Mouse (Mus musculus) left cerebral cortex, postnatal 25 days (tissue): ENCODE measurements around the gene Rangrf. TPM values are rescaled to one million over a fixed set of nuclear protein-coding genes. Genes with fewer than 3 reads are reported as not detected.

Source experiments
- microRNA-seq, 2 experiments: library from miRNA; unstranded; fragments of <30 nt; microRNA quantifications; one replicate each; pipeline ENCODE4 v1.2.0; 2022
- total RNA-seq, 2 experiments: library from RNA; stranded (reverse); gene quantifications; 2 replicates each; pipeline ENCODE4 v1.2.3; 2021

The Rangrf gene
- total RNA-seq, 2 experiments from 2014 or later = 14.1 to 16.7 TPM

Small RNA genes within 50 kb of the gene (microRNA-seq; reads per million reads assigned to microRNA genes)
- 0.34 to 0.74 reads per million in 2 experiments for gene Mir3062

Other genes with a start within 250 kb of the Rangrf start
- gene Ndel1, start 103.3 kb downstream of the Rangrf start, total RNA-seq = 100 to 1,000 TPM; 102 to 121 TPM
- not detected for gene Rnf222, start 86.6 kb downstream of the Rangrf start, total RNA-seq
- 100 to 1,000 TPM; 679 to 691 TPM for gene Rpl26, start 73.6 kb downstream of the Rangrf start, total RNA-seq
- 1 to 10 TPM in 1 of 2 experiments, not detected in 1; 1.7 TPM for gene Odf4, start 48.1 kb downstream of the Rangrf start, total RNA-seq
- 10 to 100 TPM; 20.7 to 20.9 TPM for gene Arhgef15, start 17.7 kb downstream of the Rangrf start, total RNA-seq
- gene Slc25a35, start 7.1 kb downstream of the Rangrf start, total RNA-seq = 1 to 10 TPM; 5.4 to 5.9 TPM
- gene Pfas, start 33.3 kb upstream of the Rangrf start, total RNA-seq = 10 to 100 TPM; 17.3 to 18.9 TPM
- 10 to 100 TPM; 35.1 to 35.8 TPM for gene Ctc1, start 40.7 kb upstream of the Rangrf start, total RNA-seq
- under 1 TPM; 0.73 to 0.99 TPM for gene Aurkb, start 70.5 kb upstream of the Rangrf start, total RNA-seq
- gene Borcs6, start 84.5 kb upstream of the Rangrf start, total RNA-seq = 10 to 100 TPM; 29.1 to 29.5 TPM
- 10 to 100 TPM; 16.9 to 18.2 TPM for gene Tmem107, start 95.6 kb upstream of the Rangrf start, total RNA-seq
- 1,000 to 10,000 TPM; 1,099 to 1,151 TPM for gene Vamp2, start 113.3 kb upstream of the Rangrf start, total RNA-seq
- 100 to 1,000 TPM in 1 of 2 experiments, 10 to 100 TPM in 1; 98.9 to 108 TPM for gene Per1, start 120.0 kb upstream of the Rangrf start, total RNA-seq
- gene Hes7, start 145.2 kb upstream of the Rangrf start, total RNA-seq = under 1 TPM; 0.39 to 0.48 TPM
- gene 9130213A22Rik, start 147.4 kb upstream of the Rangrf start, total RNA-seq = 1 to 10 TPM in 1 of 2 experiments, under 1 TPM in 1; 0.44 to 1.1 TPM
- gene Aloxe3, start 150.7 kb upstream of the Rangrf start, total RNA-seq = 1 to 10 TPM; 3.1 to 6.4 TPM
- gene Alox12b, start 181.8 kb upstream of the Rangrf start, total RNA-seq = 1 to 10 TPM; 3.1 to 6.6 TPM
- gene Alox8, start 222.7 kb upstream of the Rangrf start, total RNA-seq = 1 to 10 TPM; 3.6 to 5.1 TPM